ENCODE assay signal across 10 mouse cellular contexts in genomic region chr5:134454421-134454820, GRCm38 (mm10). TPM values are rescaled to one million over a fixed set of nuclear protein-coding genes. Genes with fewer than 3 reads are reported as not detected.
DNase-seq lines count a peak whose midpoint lies in the region; ATAC-seq lines count a peak whose summit lies in the region.
"Had no signal": no experiment of that assay in that cellular context is flagged by ENCODE, and none has a peak within 500 bp of the region (broad histone marks: within the 10 kb centered on the region; RNA-seq: fewer than 3 reads in every experiment).

No protein-coding gene starts in this region.

- H3K4me2 ChIP-seq in lung, embryonic 16.5 days (ENCODE audit: low read depth, low read length), result peak overlapping the region; percentile 83
- H3K4me2 ChIP-seq in forebrain, embryonic 15.5 days (replicated peaks), result peak overlapping the region; percentile 85
- peak overlapping the region; percentile 89 for H3K4me2 ChIP-seq in limb, embryonic 12.5 days
- H3K4me2 ChIP-seq in stomach, embryonic 15.5 days, result peak overlapping the region; percentile 72

- ATAC-seq in lung, embryonic 16.5 days (ENCODE audit: low read depth), result no peak
- no peak for ATAC-seq in forebrain, embryonic 15.5 days (replicated peaks)
- ATAC-seq in limb, embryonic 12.5 days (ENCODE audit: insufficient number of reproducible peaks, insufficient read depth, low FRiP score, low TSS enrichment, low read depth), result no peak
- no peak for ATAC-seq in stomach, embryonic 15.5 days (ENCODE audit: insufficient read depth, low FRiP score, low read depth)

- peak overlapping the region; percentile 60 for H3K4me3 ChIP-seq in lung, embryonic 16.5 days (ENCODE audit: low read length)
- H3K4me3 ChIP-seq in forebrain, embryonic 15.5 days, result peak overlapping the region; percentile 73
- H3K4me3 ChIP-seq in limb, embryonic 12.5 days (replicated peaks), result peak overlapping the region; percentile 79
- peak overlapping the region; percentile 74 for H3K4me3 ChIP-seq in stomach, embryonic 15.5 days (replicated peaks)

- peaks cover 3% of the 10 kb centered on the region for H3K36me3 ChIP-seq in lung, embryonic 16.5 days (ENCODE audit: control insufficient read depth, insufficient read depth, low read length)
- H3K36me3 ChIP-seq in forebrain, embryonic 15.5 days, result 0 out of 2 replicates have a peak, but pooled peaks cover 6% of the 10 kb centered on the region
- peaks cover 24% of the 10 kb centered on the region for H3K36me3 ChIP-seq in limb, embryonic 12.5 days
- peaks cover 8% of the 10 kb centered on the region for H3K36me3 ChIP-seq in stomach, embryonic 15.5 days

- no peaks in the 10 kb centered on the region for H3K9me3 ChIP-seq in lung, embryonic 16.5 days (ENCODE audit: control insufficient read depth, low read length)
- H3K9me3 ChIP-seq in forebrain, embryonic 15.5 days, result no peaks in the 10 kb centered on the region
- 0 out of 2 replicates have a peak, but pooled peaks cover 4% of the 10 kb centered on the region for H3K9me3 ChIP-seq in limb, embryonic 12.5 days
- no peaks in the 10 kb centered on the region for H3K9me3 ChIP-seq in stomach, embryonic 15.5 days

- WGBS in lung, embryonic 16.5 days, result 14% methylated on average over 9 of the region's 9 CpGs
- 17% methylated on average over 9 of the region's 9 CpGs for WGBS in forebrain, embryonic 15.5 days
- WGBS in limb, embryonic 12.5 days, result 64% methylated on average over 9 of the region's 9 CpGs
- WGBS in stomach, embryonic 15.5 days, result 23% methylated on average over 9 of the region's 9 CpGs

- H3K27me3 ChIP-seq in lung, embryonic 16.5 days (ENCODE audit: control insufficient read depth, insufficient read depth, low read depth, low read length), result no peaks in the 10 kb centered on the region
- no peaks in the 10 kb centered on the region for H3K27me3 ChIP-seq in forebrain, embryonic 15.5 days
- no peaks in the 10 kb centered on the region for H3K27me3 ChIP-seq in limb, embryonic 12.5 days
- no peaks in the 10 kb centered on the region for H3K27me3 ChIP-seq in stomach, embryonic 15.5 days (replicated peaks)

- peaks cover 18% of the 10 kb centered on the region for H3K4me1 ChIP-seq in lung, embryonic 16.5 days (replicated peaks; ENCODE audit: control insufficient read depth, insufficient read depth, low read length)
- peaks cover 26% of the 10 kb centered on the region for H3K4me1 ChIP-seq in forebrain, embryonic 15.5 days
- H3K4me1 ChIP-seq in limb, embryonic 12.5 days (replicated peaks), result peaks cover 21% of the 10 kb centered on the region
- peaks cover 17% of the 10 kb centered on the region for H3K4me1 ChIP-seq in stomach, embryonic 15.5 days

- H3K27ac ChIP-seq in lung, embryonic 16.5 days (ENCODE audit: low read length), result peak overlapping the region; percentile 80
- peak overlapping the region; percentile 29 for H3K27ac ChIP-seq in forebrain, embryonic 15.5 days (replicated peaks)
- peak overlapping the region; percentile 94 for H3K27ac ChIP-seq in limb, embryonic 12.5 days
- H3K27ac ChIP-seq in stomach, embryonic 15.5 days, result peak overlapping the region; percentile 87; the same call in 1 of the 2 replicates

- no peak for DNase-seq in lung, postnatal 25 days (ENCODE audit: low spot score)
- no peak for DNase-seq in thymus, adult 18-20 months
- DNase-seq in gastrocnemius, postnatal 10 days, result no peak
- no peak for DNase-seq in frontal cortex, postnatal 25 days (ENCODE audit: low spot score in 2 of 2)
- DNase-seq: kidney, adult 18-20 months; right cerebral cortex, adult 18-20 months had no signal

- H3K9ac ChIP-seq in lung, embryonic 16.5 days (ENCODE audit: low read length), result peak overlapping the region; percentile 88
- peak overlapping the region; percentile 89 for H3K9ac ChIP-seq in forebrain, embryonic 15.5 days (replicated peaks)
- H3K9ac ChIP-seq in limb, embryonic 12.5 days (replicated peaks), result peak overlapping the region; percentile 96; the same call in 1 of the 2 replicates
- H3K9ac ChIP-seq in stomach, embryonic 15.5 days, result 0 out of 2 replicates have a peak overlapping the region, but pooled peaks have one; percentile 71

RNA-seq across cellular contexts. Expression of gene Gtf2ird1, which starts 2.1 kb away (rescaled TPM):
- polyA plus RNA-seq in lung, embryonic 16.5 days (2015; fragmentation: Nextera tagmentation; extraction: Ambion mirVana), result 58.8 and 67.5 TPM in 2 replicates
- polyA plus RNA-seq in forebrain, embryonic 15.5 days (2015; fragmentation: Nextera tagmentation; extraction: Ambion mirVana), result 89.7 and 93.3 TPM in 2 replicates
- polyA plus RNA-seq in limb, embryonic 12.5 days (2016; fragmentation: Nextera tagmentation; extraction: Ambion mirVana), result 149 and 178 TPM in 2 replicates
- polyA plus RNA-seq in stomach, embryonic 15.5 days (2015; fragmentation: Nextera tagmentation; extraction: Ambion mirVana), result 83.6 and 90.8 TPM in 2 replicates
- total RNA-seq in gastrocnemius, postnatal 10 days (2021), result 10 to 100 TPM; 19.9 to 29.2 TPM

Comparison
In these comparisons a context has a peak if more than half of its experiments do, and no peak if none do; other contexts are left out.
1. H3K27ac ChIP-seq: peak in every context shown above with its lines; median percentile 94 in limb, embryonic 12.5 days; 87 in stomach, embryonic 15.5 days; 80 in lung, embryonic 16.5 days; 29 in forebrain, embryonic 15.5 days.